Comparison of ENCODE assay signal across 14 mouse cellular contexts in genomic region chr17:86460645-86461430, GRCm38 (mm10). TPM values are rescaled to one million over a fixed set of nuclear protein-coding genes. Genes with fewer than 3 reads are reported as not detected.
DNase-seq lines count a peak whose midpoint lies in the region; ATAC-seq and TF ChIP-seq lines count a peak whose summit lies in the region.
"Had no signal": no experiment of that assay in that cellular context is flagged by ENCODE, and none has a peak within 500 bp of the region (broad histone marks: within the 10 kb centered on the region; RNA-seq: fewer than 3 reads in every experiment).

No protein-coding gene starts in this region.

- no peak for ATAC-seq in heart, embryonic 16.5 days (replicated peaks; ENCODE audit: extremely low read depth, insufficient read depth, low FRiP score)
- no peak for ATAC-seq in lung, postnatal 0 days
- ATAC-seq in forebrain, embryonic 14.5 days: no peak
- peak; percentile 64 for ATAC-seq in midbrain, embryonic 16.5 days

- no peaks in the 10 kb centered on the region for H3K36me3 ChIP-seq in heart, embryonic 16.5 days (ENCODE audit: control insufficient read depth, insufficient read depth)
- H3K36me3 ChIP-seq in lung, postnatal 0 days (ENCODE audit: insufficient read depth, low read length): no peaks in the 10 kb centered on the region
- H3K36me3 ChIP-seq in forebrain, embryonic 14.5 days (ENCODE audit: control insufficient read depth, insufficient read depth, low read length): no peaks in the 10 kb centered on the region
- H3K36me3 ChIP-seq in midbrain, embryonic 16.5 days (ENCODE audit: control insufficient read depth, insufficient read depth, low read length): no peaks in the 10 kb centered on the region
- H3K36me3 ChIP-seq: embryonic facial prominence, embryonic 12.5 days; limb, embryonic 15.5 days had no signal

- no peak overlapping the region for H3K4me3 ChIP-seq in heart, embryonic 16.5 days (ENCODE audit: low read length)
- H3K4me3 ChIP-seq in lung, postnatal 0 days (ENCODE audit: low read depth, low read length): no peak overlapping the region
- no peak overlapping the region for H3K4me3 ChIP-seq in forebrain, embryonic 14.5 days (ENCODE audit: low read depth, low read length)
- H3K4me3 ChIP-seq in midbrain, embryonic 16.5 days (ENCODE audit: low read depth, low read length): no peak overlapping the region
- H3K4me3 ChIP-seq: embryonic facial prominence, embryonic 12.5 days; limb, embryonic 15.5 days had no signal

- H3K4me1 ChIP-seq in heart, embryonic 16.5 days (ENCODE audit: control insufficient read depth, insufficient read depth, low read length): peaks cover 20% of the 10 kb centered on the region
- H3K4me1 ChIP-seq in lung, postnatal 0 days (ENCODE audit: insufficient read depth, low read depth, low read length): no peaks in the 10 kb centered on the region
- peaks cover 19% of the 10 kb centered on the region for H3K4me1 ChIP-seq in forebrain, embryonic 14.5 days (ENCODE audit: control insufficient read depth, insufficient read depth, low read length)
- peaks cover 15% of the 10 kb centered on the region for H3K4me1 ChIP-seq in midbrain, embryonic 16.5 days (ENCODE audit: control insufficient read depth, insufficient read depth, low read length)

- no peak overlapping the region for H3K9ac ChIP-seq in heart, embryonic 16.5 days (ENCODE audit: low read length)
- H3K9ac ChIP-seq in lung, postnatal 0 days (replicated peaks; ENCODE audit: low read depth): no peak overlapping the region
- no peak overlapping the region for H3K9ac ChIP-seq in forebrain, embryonic 14.5 days (ENCODE audit: low read length)
- H3K9ac ChIP-seq in midbrain, embryonic 16.5 days (ENCODE audit: low read depth, low read length): no peak overlapping the region
- H3K9ac ChIP-seq: embryonic facial prominence, embryonic 12.5 days; limb, embryonic 15.5 days had no signal

- WGBS in heart, embryonic 16.5 days: 66% methylated on average over 17 of the region's 17 CpGs
- 74% methylated on average over 17 of the region's 17 CpGs for WGBS in lung, postnatal 0 days
- 63% methylated on average over 17 of the region's 17 CpGs for WGBS in forebrain, embryonic 14.5 days
- 64% methylated on average over 17 of the region's 17 CpGs for WGBS in midbrain, embryonic 16.5 days

- peak; percentile 44 for TF ChIP-seq CTCF in lung, postnatal 0 days (IDR thresholded peaks at IDR 0.05)

- H3K27me3 ChIP-seq in heart, embryonic 16.5 days (ENCODE audit: control insufficient read depth, insufficient read depth, low read length): no peaks in the 10 kb centered on the region
- no peaks in the 10 kb centered on the region for H3K27me3 ChIP-seq in lung, postnatal 0 days (replicated peaks; ENCODE audit: insufficient read depth, low read length)
- 0 out of 2 replicates have a peak, but pooled peaks cover 3% of the 10 kb centered on the region for H3K27me3 ChIP-seq in forebrain, embryonic 14.5 days (replicated peaks; ENCODE audit: control insufficient read depth, insufficient read depth, low read length)
- no peaks in the 10 kb centered on the region for H3K27me3 ChIP-seq in midbrain, embryonic 16.5 days (ENCODE audit: control insufficient read depth, insufficient read depth, low read depth, low read length)
- H3K27me3 ChIP-seq: embryonic facial prominence, embryonic 12.5 days; limb, embryonic 15.5 days had no signal

- TF ChIP-seq EP300 in lung, postnatal 0 days (IDR thresholded peaks at IDR 0.05): no peak

- intact Hi-C loops in heart, postnatal 25 days (cut with DNase I): loop anchor here (5.0 kb wide), 1 partner anchor 299 kb away; no protein-coding TSS in a partner anchor

- no peaks in the 10 kb centered on the region for H3K9me3 ChIP-seq in heart, embryonic 16.5 days (replicated peaks; ENCODE audit: control insufficient read depth, low read length)
- no peaks in the 10 kb centered on the region for H3K9me3 ChIP-seq in lung, postnatal 0 days (ENCODE audit: low read length)
- no peaks in the 10 kb centered on the region for H3K9me3 ChIP-seq in forebrain, embryonic 14.5 days (replicated peaks; ENCODE audit: control insufficient read depth, low read length)
- no peaks in the 10 kb centered on the region for H3K9me3 ChIP-seq in midbrain, embryonic 16.5 days (replicated peaks; ENCODE audit: control insufficient read depth, low read length, poor library complexity, severe bottlenecking)
- H3K9me3 ChIP-seq: embryonic facial prominence, embryonic 12.5 days; limb, embryonic 15.5 days had no signal

- no peak for DNase-seq in heart, postnatal 25 days (ENCODE audit: low spot score)
- DNase-seq in lung, postnatal 0 days (ENCODE audit: low spot score): no peak
- DNase-seq in lung, postnatal 10 days: no peak
- DNase-seq in forebrain, embryonic 14.5 days (ENCODE audit: low spot score): peak; percentile 48
- no peak for DNase-seq in thymus, postnatal 14 days
- DNase-seq: adrenal gland, postnatal 14 days; cerebellum, adult 18-20 months; right cerebral cortex, postnatal 4 days had no signal

- peak overlapping the region; percentile 2; the same call in 1 of the 2 replicates for H3K27ac ChIP-seq in heart, embryonic 16.5 days (ENCODE audit: low read length)
- H3K27ac ChIP-seq in lung, postnatal 0 days (ENCODE audit: low read length): no peak overlapping the region
- peak overlapping the region; percentile 30; the same call in 1 of the 2 replicates for H3K27ac ChIP-seq in forebrain, embryonic 14.5 days (ENCODE audit: low read depth, low read length)
- peak overlapping the region; percentile 20; the same call in 1 of the 2 replicates for H3K27ac ChIP-seq in midbrain, embryonic 16.5 days (ENCODE audit: low read length)
- H3K27ac ChIP-seq: embryonic facial prominence, embryonic 12.5 days; limb, embryonic 15.5 days had no signal

- H3K4me2 ChIP-seq in heart, embryonic 16.5 days (ENCODE audit: low read depth, low read length): no peak overlapping the region
- H3K4me2 ChIP-seq in lung, postnatal 0 days (replicated peaks; ENCODE audit: low read depth, low read length): no peak overlapping the region
- H3K4me2 ChIP-seq in forebrain, embryonic 14.5 days (ENCODE audit: low read length): no peak overlapping the region
- H3K4me2 ChIP-seq in midbrain, embryonic 16.5 days (ENCODE audit: low read length): no peak overlapping the region
- H3K4me2 ChIP-seq: embryonic facial prominence, embryonic 12.5 days; limb, embryonic 15.5 days had no signal

RNA-seq across cellular contexts. Expression of gene Gm10309, which starts 44.2 kb away (rescaled TPM):
- polyA plus RNA-seq in heart, embryonic 16.5 days (2015; fragmentation: Nextera tagmentation; extraction: Ambion mirVana): 0.16 TPM in 2 replicates
- not detected for total RNA-seq in heart, postnatal 25 days (2021)
- polyA plus RNA-seq in lung, postnatal 0 days (2015; fragmentation: Nextera tagmentation; extraction: Ambion mirVana): 0.30 and 0.54 TPM in 2 replicates
- polyA plus RNA-seq in forebrain, embryonic 14.5 days (2014; fragmentation: Nextera tagmentation; extraction: Ambion mirVana): 0.10 TPM in 1 of 2 replicates, not detected in the other
- polyA plus RNA-seq in midbrain, embryonic 16.5 days (2015; fragmentation: Nextera tagmentation; extraction: Ambion mirVana): 0.44 and 0.63 TPM in 2 replicates
- total RNA-seq: adrenal gland, postnatal 14 days; ES-E14; megakaryocyte, adult 5-6 weeks had no signal
